Mouse (Mus musculus): Measurements from ENCODE around the gene Tepp.

Gene Tepp

GRCm38 (mm10) chr8:95310342-95310970, at the start of gene Tepp:
Gene Tepp (plus strand): TSS chr8:95310566.
- DNase-seq (ENCODE audit: low read depth): no peak

GRCm38 (mm10) chr8:95262181-95262580, 48.2 kb upstream of the Tepp start:
- no peak for DNase-seq (ENCODE audit: low read depth)

GRCm38 (mm10) chr8:95270501-95270900, 39.9 kb upstream of the Tepp start:
- no peak for DNase-seq (ENCODE audit: low read depth)

- no peak for DNase-seq (ENCODE audit: low read depth)
Observed at GRCm38 (mm10) chr8:95271841-95272240, 38.5 kb upstream of the Tepp start.

GRCm38 (mm10) chr8:95272871-95273270, 37.5 kb upstream of the Tepp start:
- DNase-seq (ENCODE audit: low read depth): no peak

- DNase-seq (ENCODE audit: low read depth): no peak
Observed at GRCm38 (mm10) chr8:95281493-95281892, 28.9 kb upstream of the Tepp start.

- DNase-seq (ENCODE audit: low read depth): no peak
Observed at GRCm38 (mm10) chr8:95289066-95289650, 21.2 kb upstream of the Tepp start.

- DNase-seq (ENCODE audit: low read depth): no peak
Observed at GRCm38 (mm10) chr8:95293172-95293571, 17.2 kb upstream of the Tepp start.

- DNase-seq (ENCODE audit: low read depth): no peak
Observed at GRCm38 (mm10) chr8:95293891-95294290, 16.5 kb upstream of the Tepp start.

- peak; percentile 67 for DNase-seq (ENCODE audit: low read depth)
Observed at GRCm38 (mm10) chr8:95302410-95302809, 8.0 kb upstream of the Tepp start.

- no peak for DNase-seq (ENCODE audit: low read depth)
Observed at GRCm38 (mm10) chr8:95305526-95305925, 4.8 kb upstream of the Tepp start.

- DNase-seq (ENCODE audit: low read depth): no peak
Observed at GRCm38 (mm10) chr8:95306431-95306830, 3.9 kb upstream of the Tepp start, which contains the start of gene Cngb1. Gene Cngb1 (minus strand): TSS chr8:95306585.

- DNase-seq (ENCODE audit: low read depth): peak; percentile 25
Observed at GRCm38 (mm10) chr8:95312836-95313235, 2.5 kb downstream of the Tepp start.

- no peak for DNase-seq (ENCODE audit: low read depth)
Observed at GRCm38 (mm10) chr8:95313857-95314256, 3.5 kb downstream of the Tepp start.

GRCm38 (mm10) chr8:95314707-95315106, 4.3 kb downstream of the Tepp start:
- DNase-seq (ENCODE audit: low read depth): no peak

- DNase-seq (ENCODE audit: low read depth): no peak
Observed at GRCm38 (mm10) chr8:95315350-95315749, 5.0 kb downstream of the Tepp start.

- DNase-seq (ENCODE audit: low read depth): peak; percentile 84
Observed at GRCm38 (mm10) chr8:95320224-95321139, 10.1 kb downstream of the Tepp start.

- DNase-seq (ENCODE audit: low read depth): no peak
Observed at GRCm38 (mm10) chr8:95323201-95323600, 12.8 kb downstream of the Tepp start.

GRCm38 (mm10) chr8:95324646-95325045, 14.3 kb downstream of the Tepp start:
- DNase-seq (ENCODE audit: low read depth): no peak

GRCm38 (mm10) chr8:95326822-95327221, 16.5 kb downstream of the Tepp start:
- no peak for DNase-seq (ENCODE audit: low read depth)

GRCm38 (mm10) chr8:95327866-95328465, 17.6 kb downstream of the Tepp start:
- no peak for DNase-seq (ENCODE audit: low read depth)

GRCm38 (mm10) chr8:95330367-95330766, 20.0 kb downstream of the Tepp start:
- DNase-seq (ENCODE audit: low read depth): no peak
